Mouse (Mus musculus): ENCODE data around the gene Sos2. TPM values are rescaled to one million over a fixed set of nuclear protein-coding genes. Genes with fewer than 3 reads are reported as not detected.
A peak's percentile ranks its signal among the peaks of the same experiment; 100 is the strongest.
"Not testable (repeated sequence)": the region's sequence is repeated elsewhere in the genome, so short reads cannot be mapped to it uniquely, and the experiment has no call there.

The Sos2 gene
- polyA plus RNA-seq, 1 experiment from 2014 or later = 9.3 TPM

DNA sequence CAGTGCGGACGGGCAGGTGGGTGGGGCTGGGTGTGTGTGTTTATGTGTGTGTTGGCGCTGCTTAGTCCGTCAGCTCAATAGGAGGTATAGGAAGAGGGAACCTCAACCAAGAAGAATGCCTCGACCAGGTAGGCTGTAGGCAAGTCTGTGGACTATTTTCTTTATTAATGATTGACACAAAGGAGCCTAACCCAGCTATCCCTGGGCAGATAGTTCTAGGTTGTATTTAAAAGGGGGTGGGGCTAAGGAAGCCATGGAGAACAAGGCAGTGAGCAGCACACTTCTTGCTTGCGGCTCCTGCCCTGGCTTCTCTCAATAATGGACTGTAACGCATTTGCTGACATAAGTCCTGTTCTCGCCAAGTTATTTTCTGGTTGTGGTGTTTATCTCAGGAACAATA lies 32.1 kb downstream of the Sos2 start:
- WGBS = 70% methylated on average over 8 of the region's 8 CpGs
- Histone ChIP-seq H3K9ac (ENCODE audit: low read length) (no peak overlapping the region), H3K9me3 (ENCODE audit: control insufficient read depth, low read length) (no peaks in the 10 kb centered on the region), H3K4me3 (ENCODE audit: low read length) (no peak overlapping the region), H3K27me3 (ENCODE audit: control insufficient read depth, insufficient read depth, low read depth, low read length) (no peaks in the 10 kb centered on the region), H3K36me3 (ENCODE audit: control insufficient read depth, insufficient read depth, low read length) (peaks cover 14% of the 10 kb centered on the region), H3K27ac (ENCODE audit: low read length) (no peak overlapping the region), H3K4me2 (ENCODE audit: low read depth, low read length) (no peak overlapping the region), H3K4me1 (replicated peaks; ENCODE audit: control insufficient read depth, insufficient read depth, low read length) (peaks cover 7% of the 10 kb centered on the region)
- no peak for ATAC-seq (ENCODE audit: low read depth)

DNA sequence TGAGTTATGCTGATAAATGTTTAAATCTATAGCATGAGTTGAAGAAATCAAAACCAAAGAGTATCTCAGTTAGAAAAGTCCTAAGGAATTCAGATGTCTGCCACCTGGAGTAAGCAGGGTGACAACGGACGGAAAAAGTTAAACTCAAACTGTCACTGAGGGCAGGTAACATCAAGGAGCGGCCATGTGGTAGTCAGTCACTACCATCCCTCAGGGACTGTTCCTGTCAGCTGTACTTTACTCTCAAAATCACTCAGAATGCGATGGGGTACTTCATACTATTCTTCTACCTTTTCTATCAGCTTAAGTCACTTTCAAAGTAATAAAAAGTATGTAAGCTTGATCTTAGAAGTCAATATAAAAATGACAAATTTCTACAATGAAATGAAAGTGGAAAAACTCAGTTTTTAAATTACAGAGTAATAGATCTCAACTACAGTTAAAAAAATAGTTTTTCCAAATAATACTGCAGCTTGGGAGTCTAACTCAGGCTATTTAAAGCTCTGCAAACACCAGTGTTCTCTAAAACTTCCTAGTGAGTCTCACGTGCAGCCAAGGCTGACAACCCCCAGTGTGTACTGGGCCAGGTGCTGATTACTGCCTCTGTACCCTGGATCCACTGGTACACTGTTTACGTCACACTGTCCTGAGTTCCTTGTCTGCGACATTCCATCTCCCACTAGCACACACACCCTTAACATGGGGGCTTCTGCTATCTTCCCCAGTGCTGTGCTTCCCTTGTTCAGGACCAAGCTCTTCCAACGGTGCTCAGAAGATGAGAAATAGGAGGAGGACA lies 35.6 kb downstream of the Sos2 start:
- Histone ChIP-seq H3K4me2 (ENCODE audit: low read depth, low read length) (no peak overlapping the region), H3K27ac (ENCODE audit: low read length) (peak overlapping the region; percentile 16; the same call in 1 of the 2 replicates), H3K9ac (ENCODE audit: low read length) (no peak overlapping the region), H3K36me3 (ENCODE audit: control insufficient read depth, insufficient read depth, low read length) (peaks cover 6% of the 10 kb centered on the region; the same call in 1 of the 2 replicates), H3K4me1 (replicated peaks; ENCODE audit: control insufficient read depth, insufficient read depth, low read length) (peaks cover 7% of the 10 kb centered on the region), H3K4me3 (ENCODE audit: low read length) (no peak overlapping the region), H3K9me3 (ENCODE audit: control insufficient read depth, low read length) (no peaks in the 10 kb centered on the region), H3K27me3 (ENCODE audit: control insufficient read depth, insufficient read depth, low read depth, low read length) (no peaks in the 10 kb centered on the region)
- 0 out of 2 replicates have a peak, but pooled peaks have one; percentile 36 for ATAC-seq (ENCODE audit: low read depth)
- 75% methylated on average over 8 of the region's 8 CpGs for WGBS

DNA sequence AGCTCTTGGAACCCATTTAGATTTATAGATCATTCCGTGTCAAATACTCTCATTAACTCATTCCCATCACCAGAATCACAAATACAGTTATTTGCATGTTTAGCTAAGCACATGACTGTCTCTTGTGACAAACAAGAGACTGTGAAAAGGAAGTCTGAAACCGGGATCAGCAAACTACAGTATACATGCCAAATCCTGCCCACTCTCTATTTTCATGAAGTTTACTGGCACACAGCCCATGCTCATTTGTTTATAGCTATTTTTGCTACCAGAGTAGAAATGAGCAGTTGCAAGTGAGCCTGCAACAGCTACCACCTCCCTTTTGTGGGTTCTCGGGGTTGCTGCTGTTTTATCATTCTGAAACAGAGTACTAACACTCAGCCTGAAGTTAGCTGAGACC lies 36.8 kb downstream of the Sos2 start:
- ATAC-seq (ENCODE audit: low read depth) = peak; percentile 75
- Histone ChIP-seq H3K4me3 (ENCODE audit: low read length) (no peak overlapping the region), H3K27me3 (ENCODE audit: control insufficient read depth, insufficient read depth, low read depth, low read length) (no peaks in the 10 kb centered on the region), H3K36me3 (ENCODE audit: control insufficient read depth, insufficient read depth, low read length) (peaks cover 8% of the 10 kb centered on the region; the same call in 1 of the 2 replicates), H3K27ac (ENCODE audit: low read length) (peak overlapping the region; percentile 44; the same call in 1 of the 2 replicates), H3K9ac (ENCODE audit: low read length) (no peak overlapping the region), H3K4me2 (ENCODE audit: low read depth, low read length) (0 out of 2 replicates have a peak overlapping the region, but pooled peaks have one; percentile 10), H3K9me3 (ENCODE audit: control insufficient read depth, low read length) (no peaks in the 10 kb centered on the region), H3K4me1 (replicated peaks; ENCODE audit: control insufficient read depth, insufficient read depth, low read length) (peaks cover 7% of the 10 kb centered on the region)
- WGBS = 40% methylated on average over 3 of the region's 3 CpGs

DNA sequence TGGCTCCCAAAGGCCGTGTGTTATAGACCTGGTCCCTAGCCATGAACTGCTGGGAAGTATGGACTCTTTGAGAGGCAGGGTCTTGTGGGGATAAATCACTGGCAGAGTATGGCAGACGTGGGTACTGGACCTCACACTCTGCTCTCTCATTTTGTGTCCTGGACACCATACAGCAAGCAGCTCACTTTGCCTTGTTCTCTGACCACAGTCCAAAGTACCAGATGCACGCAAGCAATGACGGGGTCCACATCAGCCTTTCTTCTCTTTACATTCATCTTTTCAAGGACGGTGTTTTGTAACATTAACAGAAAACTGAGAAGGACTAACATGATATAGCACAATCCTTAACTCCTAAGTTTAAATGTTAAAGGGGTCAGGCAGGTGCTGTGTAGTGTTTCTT lies 38.8 kb downstream of the Sos2 start:
- Histone ChIP-seq H3K4me3 (ENCODE audit: low read length) (no peak overlapping the region), H3K27ac (ENCODE audit: low read length) (no peak overlapping the region), H3K27me3 (ENCODE audit: control insufficient read depth, insufficient read depth, low read depth, low read length) (no peaks in the 10 kb centered on the region), H3K9ac (ENCODE audit: low read length) (no peak overlapping the region), H3K36me3 (ENCODE audit: control insufficient read depth, insufficient read depth, low read length) (peaks cover 14% of the 10 kb centered on the region), H3K4me2 (ENCODE audit: low read depth, low read length) (no peak overlapping the region), H3K9me3 (ENCODE audit: control insufficient read depth, low read length) (no peaks in the 10 kb centered on the region), H3K4me1 (replicated peaks; ENCODE audit: control insufficient read depth, insufficient read depth, low read length) (peaks cover 7% of the 10 kb centered on the region)
- WGBS = 88% methylated on average over 5 of the region's 5 CpGs
- ATAC-seq (ENCODE audit: low read depth) = no peak

DNA sequence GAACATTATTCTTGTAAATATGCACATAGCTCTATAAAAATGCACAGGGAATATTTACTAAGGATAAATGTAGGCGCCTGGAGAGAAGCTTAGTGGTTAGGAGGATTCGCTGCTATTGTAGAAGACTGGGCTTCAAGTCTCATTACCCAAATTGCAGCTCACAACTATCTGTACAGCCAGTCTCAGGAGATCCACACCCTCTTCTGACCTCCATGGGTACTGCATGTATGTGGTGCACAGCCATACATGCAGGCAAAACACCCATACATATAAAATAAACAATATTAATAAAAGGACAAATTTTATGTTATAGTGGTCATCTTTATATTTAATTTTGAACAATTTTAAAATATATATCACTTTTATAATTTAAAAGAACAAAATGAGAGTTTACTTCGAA lies 46.9 kb downstream of the Sos2 start:
- Histone ChIP-seq H3K4me1 (replicated peaks; ENCODE audit: control insufficient read depth, insufficient read depth, low read length) (no peaks in the 10 kb centered on the region), H3K27ac (ENCODE audit: low read length) (no peak overlapping the region), H3K36me3 (ENCODE audit: control insufficient read depth, insufficient read depth, low read length) (peaks cover 10% of the 10 kb centered on the region; the same call in 1 of the 2 replicates), H3K27me3 (ENCODE audit: control insufficient read depth, insufficient read depth, low read depth, low read length) (no peaks in the 10 kb centered on the region), H3K9ac (ENCODE audit: low read length) (no peak overlapping the region), H3K9me3 (ENCODE audit: control insufficient read depth, low read length) (no peaks in the 10 kb centered on the region), H3K4me2 (ENCODE audit: low read depth, low read length) (no peak overlapping the region), H3K4me3 (ENCODE audit: low read length) (no peak overlapping the region)
- ATAC-seq (ENCODE audit: low read depth) = no peak
- WGBS = 93% methylated on average over 3 of the region's 3 CpGs

DNA sequence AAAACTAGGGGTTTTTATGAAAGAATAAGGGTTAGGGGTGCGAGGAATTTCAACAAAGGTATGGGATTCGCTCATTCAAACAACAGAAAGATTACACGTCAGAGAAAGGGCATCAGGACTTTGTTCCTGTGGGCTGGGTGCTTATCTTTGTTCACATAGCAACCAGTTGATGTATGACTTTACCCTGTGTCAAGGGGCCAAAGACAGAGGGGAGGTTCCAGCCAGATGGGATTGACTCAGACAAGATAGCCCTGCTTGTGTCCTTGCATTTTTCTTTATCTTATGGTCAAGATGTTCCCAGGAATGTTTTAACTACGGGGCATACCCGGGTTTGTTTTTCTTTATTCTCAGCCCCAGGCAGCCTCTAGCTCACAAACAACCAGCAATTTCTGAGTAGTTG lies 63.1 kb downstream of the Sos2 start:
- peaks cover 12% of the 10 kb centered on the region for H3K36me3 ChIP-seq (ENCODE audit: control insufficient read depth, insufficient read depth, low read length)
- not testable (repeated sequence) for ATAC-seq (ENCODE audit: low read depth); H3K9ac ChIP-seq (ENCODE audit: low read length); H3K4me3 ChIP-seq (ENCODE audit: low read length); H3K27me3 ChIP-seq (ENCODE audit: control insufficient read depth, insufficient read depth, low read depth, low read length); H3K4me1 ChIP-seq (replicated peaks; ENCODE audit: control insufficient read depth, insufficient read depth, low read length); H3K27ac ChIP-seq (ENCODE audit: low read length); H3K4me2 ChIP-seq (ENCODE audit: low read depth, low read length); H3K9me3 ChIP-seq (ENCODE audit: control insufficient read depth, low read length)
- WGBS = 68% methylated on average over 5 of the region's 5 CpGs

DNA sequence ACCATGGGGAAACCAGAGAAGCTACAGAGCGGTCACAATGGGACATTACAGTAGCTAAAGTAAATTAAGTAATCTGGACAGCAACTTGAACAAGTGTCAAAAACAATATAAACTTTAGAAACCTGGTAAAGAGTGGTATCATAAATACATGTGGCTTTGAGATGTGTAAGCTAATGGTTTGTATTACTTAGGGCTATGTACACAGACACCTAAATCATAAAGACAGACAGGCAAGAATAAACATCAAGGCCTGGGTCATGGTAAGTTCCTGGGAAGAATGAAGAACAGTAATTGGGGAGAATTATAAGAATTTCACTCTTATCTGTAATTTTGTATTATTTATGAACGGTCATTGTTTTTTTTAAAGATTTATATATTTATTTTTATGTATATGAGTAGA lies 77.3 kb downstream of the Sos2 start:
- no peak for ATAC-seq (ENCODE audit: low read depth)
- Histone ChIP-seq H3K9me3 (ENCODE audit: control insufficient read depth, low read length) (no peaks in the 10 kb centered on the region), H3K4me2 (ENCODE audit: low read depth, low read length) (no peak overlapping the region), H3K36me3 (ENCODE audit: control insufficient read depth, insufficient read depth, low read length) (no peaks in the 10 kb centered on the region), H3K4me3 (ENCODE audit: low read length) (no peak overlapping the region), H3K27ac (ENCODE audit: low read length) (no peak overlapping the region), H3K9ac (ENCODE audit: low read length) (no peak overlapping the region), H3K4me1 (replicated peaks; ENCODE audit: control insufficient read depth, insufficient read depth, low read length) (no peaks in the 10 kb centered on the region), H3K27me3 (ENCODE audit: control insufficient read depth, insufficient read depth, low read depth, low read length) (no peaks in the 10 kb centered on the region)
- WGBS = 73% methylated on average over 2 of the region's 2 CpGs

DNA sequence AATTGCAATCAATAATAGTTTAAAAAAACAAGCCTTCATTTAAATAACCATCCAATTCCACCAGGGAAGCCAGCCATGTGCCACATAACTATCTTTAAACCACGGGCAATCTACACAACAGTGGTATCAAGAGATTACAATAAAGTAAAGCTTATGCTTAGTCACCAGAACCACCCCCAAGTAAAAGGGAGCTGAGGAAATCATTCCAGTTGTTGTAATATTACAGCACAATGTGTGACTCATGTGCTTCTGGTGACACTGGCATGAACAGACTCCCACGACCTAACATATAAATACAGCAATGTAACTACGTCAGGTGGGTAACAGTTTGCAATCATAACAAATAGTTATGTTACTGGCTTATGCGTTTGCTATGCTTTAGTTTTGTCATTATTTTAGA lies 84.2 kb downstream of the Sos2 start:
- Histone ChIP-seq H3K4me3 (ENCODE audit: low read length) (no peak overlapping the region), H3K36me3 (ENCODE audit: control insufficient read depth, insufficient read depth, low read length) (peaks cover 3% of the 10 kb centered on the region; the same call in 1 of the 2 replicates), H3K9ac (ENCODE audit: low read length) (no peak overlapping the region), H3K9me3 (ENCODE audit: control insufficient read depth, low read length) (no peaks in the 10 kb centered on the region), H3K27me3 (ENCODE audit: control insufficient read depth, insufficient read depth, low read depth, low read length) (no peaks in the 10 kb centered on the region), H3K4me1 (replicated peaks; ENCODE audit: control insufficient read depth, insufficient read depth, low read length) (no peaks in the 10 kb centered on the region), H3K27ac (ENCODE audit: low read length) (no peak overlapping the region), H3K4me2 (ENCODE audit: low read depth, low read length) (no peak overlapping the region)
- WGBS = 86% methylated on average over 4 of the region's 4 CpGs
- ATAC-seq (ENCODE audit: low read depth) = no peak

DNA sequence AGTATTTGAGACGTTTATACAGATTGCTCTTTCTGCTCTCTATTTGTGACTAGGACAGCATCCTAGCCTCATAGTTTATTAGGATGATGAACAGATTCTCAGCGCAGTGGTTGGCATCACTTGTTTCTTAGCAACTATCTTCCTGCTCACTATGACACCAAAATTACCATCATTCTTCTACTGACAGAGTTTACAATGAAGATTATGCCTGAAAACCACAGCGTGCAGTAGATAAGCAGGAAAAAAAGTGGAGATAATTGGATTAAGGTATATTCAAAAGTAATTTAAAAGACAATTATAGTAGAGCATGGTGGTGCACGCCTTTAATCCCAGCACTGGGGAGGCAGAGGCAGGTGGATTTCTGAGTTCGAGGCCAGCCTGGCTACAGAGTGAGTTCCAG lies 88.5 kb downstream of the Sos2 start:
- no peaks in the 10 kb centered on the region for H3K9me3 ChIP-seq (ENCODE audit: control insufficient read depth, low read length)
- no peak overlapping the region for H3K27ac ChIP-seq (ENCODE audit: low read length)
- H3K36me3 ChIP-seq (ENCODE audit: control insufficient read depth, insufficient read depth, low read length) = peaks cover 10% of the 10 kb centered on the region
- 84% methylated on average over 5 of the region's 5 CpGs for WGBS
- ATAC-seq (ENCODE audit: low read depth) = no peak
- H3K4me1 ChIP-seq (replicated peaks; ENCODE audit: control insufficient read depth, insufficient read depth, low read length) = no peaks in the 10 kb centered on the region
- no peaks in the 10 kb centered on the region for H3K27me3 ChIP-seq (ENCODE audit: control insufficient read depth, insufficient read depth, low read depth, low read length)
- H3K4me3 ChIP-seq (ENCODE audit: low read length) = no peak overlapping the region
- no peak overlapping the region for H3K4me2 ChIP-seq (ENCODE audit: low read depth, low read length)
- no peak overlapping the region for H3K9ac ChIP-seq (ENCODE audit: low read length)
